Mouse (Mus musculus) adrenal gland, adult 2 months (tissue): ENCODE results near the gene Ccdc105. TPM values are rescaled to one million over a fixed set of nuclear protein-coding genes. Genes with fewer than 3 reads are reported as not detected.

Experiments
- DNase-seq: peaks from one replicate; pipeline ENCODE4 v3.0.0; 2021
- long read RNA-seq: library from polyadenylated mRNA; stranded (forward); transcript quantifications from one replicate; pipeline ENCODE4 v2.0.0, GENCODE M21; 2021
- polyA plus RNA-seq: library from polyadenylated mRNA; depleted of rRNA; stranded (reverse); fragments of >200 nt; gene quantifications from 2 replicates; pipeline ENCODE4 v1.2.3, GENCODE M21; 2012; rRNA removed
- total RNA-seq, 2 experiments: library from RNA; stranded (reverse); gene quantifications; 2 replicates each; pipeline ENCODE4 v1.2.3; 2021

Gene Ccdc105
- not detected for total RNA-seq
- polyA plus RNA-seq: 0.07 TPM in 1 of 2 replicates, not detected in the other
- long read RNA-seq: 0 reads

DNA sequence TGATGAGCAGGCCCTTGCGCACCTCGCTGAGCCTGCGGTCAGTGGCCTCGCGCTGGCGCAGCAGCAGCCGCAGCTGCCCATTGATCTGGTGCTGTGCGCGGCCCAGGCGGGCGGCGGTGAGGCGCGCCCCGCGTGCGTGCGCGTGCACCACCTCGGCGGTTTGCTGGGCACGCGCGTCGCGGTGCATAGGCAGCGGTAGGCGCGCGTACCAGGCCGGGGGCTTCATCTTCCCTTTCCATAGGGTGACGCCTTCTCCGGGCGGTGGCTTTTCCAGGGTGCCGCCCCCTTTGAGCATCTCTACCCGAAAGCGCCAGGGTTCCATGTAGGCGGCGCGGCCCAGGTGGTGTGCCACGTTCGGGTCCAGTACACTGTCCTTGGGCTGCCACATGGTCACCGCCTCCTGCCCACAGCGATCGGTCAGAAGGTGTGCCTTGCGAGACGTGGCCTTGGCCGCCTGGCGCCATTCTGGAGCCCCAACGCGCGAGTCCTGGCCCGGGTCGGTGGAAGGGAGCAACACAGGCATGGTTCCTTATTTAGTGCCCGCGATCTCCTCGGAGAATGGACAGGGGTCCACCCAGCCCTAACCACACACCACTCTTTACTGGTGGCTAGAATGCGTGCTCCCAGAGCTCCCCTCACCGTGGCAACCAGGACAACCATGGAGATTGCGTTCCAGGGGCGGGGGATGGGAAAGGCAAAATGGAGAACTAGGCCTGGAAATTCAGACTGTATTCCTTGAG is at the start of gene Ccdc105:
Gene Ccdc105 (minus strand): TSS at position 614 of the 740 bp plus-strand sequence.
- peak; percentile 71 for DNase-seq

DNA sequence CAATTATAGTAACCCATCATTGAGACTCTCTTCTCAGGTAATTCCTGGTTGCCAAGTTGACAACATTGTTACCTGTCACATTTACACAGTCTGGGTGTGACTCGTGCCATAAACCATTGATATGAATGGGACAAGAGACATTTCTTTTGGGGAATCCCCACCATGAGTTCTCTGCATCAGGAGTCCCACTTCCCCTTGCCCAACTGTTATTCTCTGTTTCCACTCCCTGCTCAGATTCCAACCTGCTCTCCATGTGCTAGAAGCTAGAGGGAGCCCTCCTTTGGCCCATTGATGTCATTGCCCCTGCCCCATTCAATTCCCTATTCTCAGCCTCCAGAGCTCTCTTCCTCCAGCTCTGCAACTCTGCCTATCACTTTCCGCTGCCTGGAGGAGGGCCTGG is 48.6 kb upstream of the Ccdc105 start:
- DNase-seq: no peak

DNA sequence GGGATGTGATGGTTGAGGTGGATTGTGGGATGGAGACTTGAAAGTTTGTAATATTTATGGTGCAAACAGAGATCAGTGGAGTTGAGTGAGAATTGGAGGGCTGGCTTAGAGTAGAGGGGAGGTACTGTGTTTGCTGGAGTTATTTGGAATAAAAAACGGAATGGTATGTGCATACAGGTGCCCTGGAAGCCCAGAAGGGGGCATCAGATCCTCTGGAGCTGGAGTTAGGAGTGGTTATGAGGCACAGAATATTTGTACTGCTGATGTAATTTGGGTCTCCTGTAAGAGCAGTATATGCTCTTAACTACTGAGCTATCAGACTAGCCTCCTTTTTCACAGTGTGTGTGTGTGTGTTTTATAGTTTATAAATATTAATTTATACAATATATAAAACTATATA is 37.7 kb upstream of the Ccdc105 start:
- DNase-seq: no peak

DNA sequence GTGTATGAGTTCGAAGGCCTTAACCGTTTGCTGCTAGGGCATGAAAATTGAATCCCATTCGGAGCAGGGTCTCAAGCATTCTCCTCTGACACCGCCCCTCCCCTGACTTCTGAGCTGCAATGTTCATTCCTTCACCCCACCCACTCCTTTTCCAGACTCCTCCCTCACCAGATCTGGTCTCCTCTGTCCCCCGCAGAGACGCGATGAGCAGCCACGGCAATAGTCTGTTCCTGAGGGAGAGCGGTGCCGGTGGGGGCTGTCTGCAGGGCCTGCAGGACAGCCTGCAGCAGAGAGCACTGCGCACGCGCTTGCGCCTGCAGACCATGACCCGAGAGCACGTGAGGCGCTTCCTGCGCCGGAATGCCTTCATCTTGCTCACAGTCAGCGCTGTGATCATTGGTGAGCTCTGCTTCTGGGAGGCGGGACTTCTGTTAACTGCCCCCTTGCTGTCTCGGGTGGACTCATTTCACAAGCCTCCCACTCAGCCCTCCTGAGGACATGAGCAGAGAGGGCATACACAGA is 34.8 kb upstream of the Ccdc105 start:
- DNase-seq: peak; percentile 86

DNA sequence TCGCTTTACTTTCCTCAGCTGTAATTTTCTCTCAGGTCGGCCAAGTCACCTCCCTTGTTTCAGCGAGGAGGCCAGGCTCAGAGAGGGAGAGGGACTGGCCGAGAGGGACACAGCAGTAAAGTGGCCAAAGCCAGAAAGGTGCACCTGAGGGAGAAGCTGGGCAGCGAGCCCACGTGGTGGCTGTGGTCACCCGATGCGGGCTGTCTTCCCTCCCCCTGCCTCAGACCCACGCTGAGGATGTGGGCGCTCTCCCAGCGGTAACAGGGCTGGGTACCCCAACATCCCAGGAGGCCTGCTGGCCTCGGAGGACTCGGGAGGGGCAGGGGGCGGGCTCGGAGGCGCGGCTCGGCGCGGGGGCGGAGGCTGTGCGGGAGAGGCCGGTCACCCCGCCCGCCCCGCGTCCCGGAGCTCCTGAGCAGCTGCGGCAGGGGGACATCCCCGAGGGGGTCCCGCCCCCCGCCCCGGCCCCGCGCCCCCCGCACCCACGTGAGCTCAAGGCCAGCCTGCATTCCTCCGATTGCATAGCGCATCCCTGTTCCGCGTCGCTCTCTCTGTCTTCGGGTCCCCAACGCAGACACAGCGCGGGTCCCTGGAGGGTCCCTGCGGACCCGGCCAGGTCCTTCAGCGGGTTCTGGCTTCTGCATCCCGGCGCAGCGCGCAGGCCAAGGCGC is 27.3 kb upstream of the Ccdc105 start, which contains the start of gene Slc1a6:
Gene Slc1a6 (plus strand): TSS at position 516 of the 671 bp plus-strand sequence.
- peak; percentile 59 for DNase-seq

DNA sequence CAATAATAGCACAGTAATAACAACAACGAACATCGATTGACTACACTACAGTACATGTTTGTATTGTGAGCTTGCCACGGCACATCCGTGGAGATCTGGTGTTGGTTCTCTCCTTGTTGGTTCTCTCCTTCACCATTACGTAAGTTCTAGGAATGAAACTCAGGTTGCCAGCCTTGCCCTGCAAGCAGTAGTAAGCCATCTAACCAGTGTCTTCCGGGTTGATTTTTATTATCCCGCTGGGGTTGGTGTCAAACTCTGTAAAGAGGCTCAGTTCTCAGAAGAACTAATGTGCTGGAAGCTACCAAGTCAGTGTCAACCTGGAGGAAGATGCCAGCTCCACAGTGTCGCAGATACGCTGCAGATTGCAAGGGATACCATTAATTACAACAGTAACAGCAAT is 26.7 kb upstream of the Ccdc105 start:
- DNase-seq: peak; percentile 1

DNA sequence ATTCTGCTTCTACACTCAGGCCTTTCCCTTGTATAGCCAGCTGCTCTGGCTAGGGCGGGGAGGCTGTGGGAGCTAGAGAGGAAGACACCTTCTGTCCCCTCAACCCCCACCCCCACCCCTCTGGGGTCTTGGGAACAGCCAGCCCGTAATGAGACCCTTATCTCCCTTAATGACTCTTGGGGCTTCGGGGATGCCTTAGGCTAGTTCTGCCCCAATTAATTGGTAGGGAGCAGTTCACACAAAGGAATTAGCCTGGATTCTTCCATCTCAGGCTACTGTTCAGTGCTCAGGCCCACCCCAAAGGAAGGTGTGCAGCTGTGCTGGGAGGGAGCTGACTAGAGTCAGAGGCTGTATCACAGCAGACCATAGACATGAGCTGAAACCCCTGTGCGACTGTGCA is 23.0 kb upstream of the Ccdc105 start:
- no peak for DNase-seq

DNA sequence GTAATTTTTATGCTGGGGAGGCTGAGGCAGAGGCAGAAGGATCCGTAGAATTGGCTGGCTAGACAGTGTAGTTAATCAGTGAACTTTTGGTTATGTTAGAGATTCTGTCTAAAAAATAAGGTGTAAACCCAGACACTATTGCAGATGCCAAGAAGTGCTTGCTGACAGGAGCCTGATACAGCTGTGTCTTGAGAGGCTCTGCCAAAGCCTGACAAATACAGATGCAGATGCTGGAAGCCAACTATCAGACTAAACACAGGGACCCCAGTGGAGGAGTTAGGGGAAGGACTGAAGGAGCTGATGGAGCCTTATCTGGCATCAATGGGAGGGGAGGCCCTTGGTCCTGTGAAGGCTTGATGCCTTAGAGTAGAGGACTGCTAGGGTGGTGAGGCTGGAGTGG is 12.7 kb upstream of the Ccdc105 start:
- DNase-seq: no peak

DNA sequence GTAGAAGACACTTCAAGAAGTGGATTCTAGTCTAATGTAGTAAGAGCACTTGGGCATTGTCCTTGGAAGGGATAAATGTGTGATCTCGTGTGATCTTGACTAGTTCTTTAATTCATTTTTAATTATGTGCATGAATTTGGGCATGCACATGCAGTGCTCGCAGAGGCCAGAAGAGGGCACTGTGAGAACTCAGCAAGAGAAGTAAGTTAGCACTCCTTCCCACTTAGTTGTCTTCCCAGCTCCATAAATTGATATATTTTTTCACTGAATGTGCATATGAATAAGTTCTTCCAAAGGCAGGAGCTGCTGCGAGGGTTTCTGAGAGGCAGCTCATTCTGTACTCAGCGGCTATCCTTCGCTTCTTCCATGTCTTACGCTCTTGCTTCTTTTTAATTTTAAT is 3.2 kb upstream of the Ccdc105 start:
- DNase-seq: peak; percentile 44

DNA sequence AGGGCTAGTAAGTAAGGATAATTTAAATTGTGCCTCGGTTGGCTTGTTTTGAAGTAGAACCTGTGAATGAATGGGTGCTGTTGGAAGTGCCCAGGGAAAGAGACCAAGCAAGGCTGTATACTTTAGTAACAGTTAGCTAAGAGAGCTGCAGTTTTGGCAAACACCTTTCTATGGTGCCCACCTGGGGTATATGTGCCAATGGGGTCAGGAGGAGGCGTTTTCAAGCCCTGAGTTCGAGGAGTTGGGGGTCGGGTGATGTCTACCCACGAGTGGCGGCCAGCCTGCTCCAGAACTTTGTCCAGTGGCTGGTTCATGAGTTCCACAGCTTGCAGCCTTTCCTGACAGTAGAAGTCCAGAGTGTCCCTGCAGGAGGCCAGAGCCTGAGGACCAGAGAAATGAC is 3.9 kb downstream of the Ccdc105 start:
- DNase-seq: no peak

DNA sequence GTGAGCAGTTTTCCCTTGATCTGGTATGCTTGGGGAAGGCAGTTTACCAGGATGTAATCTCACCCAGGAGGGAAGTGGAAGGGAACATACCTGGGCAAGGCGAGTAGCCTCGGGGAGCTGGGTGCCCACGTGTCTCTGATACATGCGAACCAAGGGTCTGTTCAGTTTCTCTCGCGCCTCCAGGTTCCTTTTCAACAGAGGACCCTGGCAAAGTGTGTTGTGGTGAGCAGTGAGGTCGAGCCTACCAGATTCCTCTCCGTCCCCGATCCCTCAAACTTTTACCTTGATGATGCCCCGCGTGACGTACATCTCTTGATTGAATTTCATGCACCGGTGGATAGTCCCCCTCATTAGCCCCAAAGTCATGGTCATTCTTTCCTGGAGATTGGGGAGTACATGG is 4.7 kb downstream of the Ccdc105 start:
- no peak for DNase-seq

DNA sequence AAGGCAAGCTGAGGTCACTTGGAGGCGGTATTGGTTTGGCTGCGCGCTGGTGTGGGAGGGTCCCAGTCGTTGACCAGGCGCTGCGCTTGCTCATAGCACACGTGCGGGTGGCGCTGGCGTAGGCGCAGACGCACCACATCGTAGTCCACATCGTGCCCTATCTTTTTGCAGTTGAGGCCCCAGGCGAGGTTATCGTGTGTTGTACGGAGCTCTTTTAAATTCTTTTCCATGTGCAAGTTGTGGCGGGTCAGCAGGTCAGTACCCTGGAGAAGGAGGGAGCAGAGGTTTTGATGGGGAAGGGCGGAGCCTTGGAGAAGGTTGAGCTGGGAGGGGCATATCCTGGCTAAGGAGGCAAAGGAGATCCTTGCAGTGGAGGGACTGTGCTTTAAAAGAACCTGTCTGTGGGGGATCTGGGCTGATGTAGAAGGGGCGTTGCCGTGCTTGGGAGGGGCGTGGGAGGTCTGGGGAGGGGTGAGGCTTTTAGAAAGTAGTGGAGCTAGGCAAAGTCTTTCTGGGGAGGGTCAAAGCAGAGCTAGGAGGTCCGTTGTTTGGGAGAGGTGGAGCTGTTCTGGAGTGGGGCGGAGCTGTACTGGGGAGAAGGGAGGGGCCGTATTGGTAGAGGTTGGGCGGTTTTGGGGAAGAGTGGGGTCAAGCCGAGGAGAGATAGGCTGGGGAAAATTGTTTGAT is 5.7 kb downstream of the Ccdc105 start:
- peak; percentile 24 for DNase-seq

DNA sequence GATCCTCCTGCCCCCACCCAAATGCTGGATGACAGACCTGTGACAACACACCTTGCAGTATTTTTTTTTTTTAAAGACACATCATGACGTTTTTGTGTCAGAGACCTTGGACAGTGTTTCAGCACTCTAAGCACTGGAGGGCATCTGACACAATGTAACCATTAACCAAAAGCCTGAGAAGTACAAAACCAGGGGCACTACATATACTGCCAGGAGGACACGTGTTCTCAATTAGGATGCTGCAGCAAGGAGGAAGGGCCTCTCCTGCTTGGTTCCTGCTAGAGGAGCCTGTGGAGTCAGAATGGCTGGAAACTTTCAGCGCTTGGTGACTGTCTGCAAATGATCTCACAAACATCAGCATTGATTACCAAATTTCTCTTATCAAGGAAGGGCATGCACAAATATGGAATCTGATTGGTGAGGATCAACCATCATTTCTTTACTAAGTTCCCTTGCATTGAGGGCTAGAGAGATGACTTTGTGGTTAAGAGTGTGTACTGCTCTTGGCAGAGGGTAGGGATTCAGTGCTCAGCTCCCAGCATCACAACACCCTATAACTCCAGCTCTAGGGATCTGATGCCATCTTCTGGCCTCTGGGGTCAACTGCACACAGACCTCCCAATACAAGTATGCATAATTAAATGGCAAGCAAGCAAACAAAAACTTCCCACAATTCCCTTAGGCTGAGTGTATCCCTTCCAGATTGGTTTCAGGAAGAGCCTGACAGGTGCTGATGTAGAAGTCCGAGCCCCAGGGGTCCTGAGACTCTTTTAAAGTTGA is 7.2 kb downstream of the Ccdc105 start:
- DNase-seq: no peak

DNA sequence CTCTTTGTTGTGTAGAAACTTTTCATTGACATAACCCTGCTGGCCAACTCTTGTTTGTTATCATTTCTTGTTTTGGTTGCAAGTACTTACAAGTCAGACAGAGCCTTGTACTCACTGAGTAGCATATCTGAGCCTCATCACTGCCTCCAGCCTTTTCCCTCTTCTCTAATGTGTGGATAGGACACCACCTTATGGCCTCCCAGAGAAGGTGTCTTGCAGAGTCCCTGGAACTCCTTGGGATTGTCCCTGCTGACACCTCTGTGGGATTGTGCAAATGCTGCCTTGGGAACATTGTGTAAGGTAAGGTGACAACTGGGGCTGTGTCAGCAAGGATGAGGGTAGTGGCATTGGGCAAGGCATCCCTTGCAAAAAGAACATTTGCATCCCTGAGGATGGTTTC is 9.1 kb downstream of the Ccdc105 start:
- DNase-seq: no peak

DNA sequence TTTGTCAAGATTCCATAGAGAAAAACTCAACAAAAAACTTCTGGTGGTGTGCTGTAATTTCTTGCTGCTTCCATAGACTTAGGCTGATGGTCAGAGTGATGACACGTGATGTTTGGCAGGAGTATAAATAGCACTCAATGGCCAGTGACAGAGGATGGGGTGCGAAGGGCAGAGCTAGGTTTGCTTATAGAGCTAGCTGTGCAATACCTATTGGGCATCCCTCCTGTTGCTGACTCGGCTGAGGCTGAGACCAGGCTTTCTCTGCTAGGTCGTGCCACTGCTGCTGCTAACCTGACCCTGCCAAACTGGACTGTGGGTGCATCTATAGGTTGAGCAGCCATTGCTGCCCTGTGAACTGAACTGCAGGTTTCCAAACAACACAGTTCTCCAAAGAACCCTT is 13.0 kb downstream of the Ccdc105 start:
- no peak for DNase-seq

DNA sequence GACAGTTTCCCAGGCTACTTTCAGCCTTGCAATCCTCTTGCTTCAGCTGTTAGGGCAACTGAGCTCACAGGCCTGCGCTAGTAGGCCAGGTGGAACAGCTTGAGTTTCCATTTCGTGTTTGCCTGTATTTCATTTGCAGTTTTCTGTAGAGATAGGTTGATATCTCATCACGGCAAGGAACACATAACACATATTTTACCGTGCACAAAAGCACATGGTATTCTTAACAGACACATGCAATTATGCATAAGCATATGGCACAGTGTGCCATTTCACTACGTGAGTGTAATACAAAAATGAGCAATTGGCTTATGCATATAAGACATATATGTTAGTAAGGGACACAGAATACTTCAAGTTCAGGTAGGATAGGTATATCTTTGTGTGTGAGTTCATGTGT is 25.0 kb downstream of the Ccdc105 start:
- no peak for DNase-seq

DNA sequence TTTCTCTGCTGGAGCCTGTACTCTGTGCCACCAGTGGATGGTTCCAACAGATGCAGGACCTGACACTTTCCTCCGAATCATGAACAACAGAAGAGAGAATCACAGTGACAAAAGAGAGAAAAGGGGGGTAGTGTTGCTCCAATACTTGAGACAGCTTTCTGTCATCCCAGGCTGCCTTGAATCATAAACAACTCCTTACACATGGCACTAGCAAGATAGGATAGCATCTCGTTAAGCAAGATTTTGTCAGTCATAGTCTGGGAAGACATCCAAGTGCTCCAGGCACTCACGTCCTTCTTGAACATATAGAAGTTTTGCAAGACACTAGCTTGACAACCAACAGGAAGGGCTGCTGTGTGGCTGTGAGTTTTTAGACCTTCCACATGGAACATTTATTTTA is 25.8 kb downstream of the Ccdc105 start:
- DNase-seq: no peak

DNA sequence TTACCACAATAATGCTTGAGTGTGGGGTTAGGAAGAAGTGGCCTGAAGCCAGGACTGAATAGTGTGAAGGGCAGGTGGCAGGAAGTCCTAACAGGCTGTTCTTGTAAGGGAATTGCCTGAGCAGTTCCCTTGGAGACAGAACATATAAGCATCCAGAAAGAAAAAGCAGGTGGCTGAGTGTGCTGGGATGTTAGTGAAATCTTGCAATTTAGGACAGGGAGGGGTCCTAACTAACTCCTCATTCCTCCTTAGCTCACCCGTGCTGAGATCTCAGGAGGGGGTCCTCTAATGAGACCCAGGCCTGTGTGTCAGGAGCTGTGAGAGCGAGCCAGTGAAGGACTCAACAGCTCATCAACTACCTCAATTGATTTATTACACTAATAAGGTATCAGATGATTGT is 29.4 kb downstream of the Ccdc105 start:
- DNase-seq: no peak

DNA sequence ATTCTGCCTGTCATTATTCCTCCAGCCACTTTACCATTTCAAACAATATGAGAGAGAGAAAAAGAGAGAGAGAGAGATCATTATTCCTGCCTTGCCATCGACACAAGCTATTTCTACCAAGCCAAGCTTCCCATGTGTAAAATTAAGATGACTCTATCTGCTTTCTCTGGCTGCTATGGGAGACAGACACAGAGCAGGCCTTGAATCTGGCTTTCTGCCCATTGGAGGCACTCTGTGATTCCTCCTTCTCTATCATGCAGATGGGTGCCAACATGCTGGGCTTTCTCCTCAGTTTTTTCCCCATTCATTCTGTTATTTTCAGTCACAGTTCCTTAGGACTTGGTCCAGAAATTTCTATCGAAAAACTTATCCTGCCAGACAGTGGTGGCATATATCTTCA is 30.2 kb downstream of the Ccdc105 start:
- DNase-seq: no peak

DNA sequence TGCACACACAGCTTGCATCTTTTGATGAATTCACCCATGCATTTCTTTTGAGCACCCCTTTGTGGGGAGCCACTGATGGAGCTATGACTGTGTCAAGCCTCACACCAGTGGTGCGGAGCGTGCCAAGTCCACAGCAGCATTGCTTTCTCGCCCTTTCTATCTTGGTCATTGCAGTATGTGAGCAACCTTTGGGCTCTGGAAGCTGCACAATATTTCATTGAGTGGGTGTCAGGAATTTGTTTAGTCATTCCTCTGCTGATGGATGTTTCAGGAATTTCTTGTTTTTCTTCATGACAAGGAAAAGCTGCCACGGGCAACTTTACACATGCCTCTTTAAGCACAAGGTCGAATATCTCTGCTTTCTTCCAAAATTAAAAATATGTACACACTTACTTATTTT is 30.8 kb downstream of the Ccdc105 start:
- DNase-seq: no peak

DNA sequence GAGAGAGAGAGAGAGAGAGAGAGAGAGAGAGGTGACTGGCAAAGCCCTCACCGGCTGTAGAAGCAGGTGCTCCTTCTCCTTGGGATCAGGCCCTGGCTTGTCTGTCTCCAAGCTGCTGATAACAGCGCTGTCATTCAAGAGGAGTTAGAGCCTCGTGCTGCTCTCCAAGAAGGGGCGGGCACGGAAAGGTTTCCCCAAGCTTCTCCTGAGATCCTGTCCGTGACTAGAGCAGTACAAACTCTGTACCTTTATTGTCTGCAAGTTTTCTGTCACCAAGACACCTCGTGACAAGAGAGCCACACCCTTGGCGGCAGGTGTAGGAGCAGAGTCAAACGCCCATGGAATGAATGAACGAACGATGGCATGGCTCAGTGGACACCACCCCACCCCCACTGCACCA is 34.8 kb downstream of the Ccdc105 start, which contains the start of gene Casp14:
Gene Casp14 (minus strand): TSS at position 239 of the 400 bp plus-strand sequence.
- no peak for DNase-seq

DNA sequence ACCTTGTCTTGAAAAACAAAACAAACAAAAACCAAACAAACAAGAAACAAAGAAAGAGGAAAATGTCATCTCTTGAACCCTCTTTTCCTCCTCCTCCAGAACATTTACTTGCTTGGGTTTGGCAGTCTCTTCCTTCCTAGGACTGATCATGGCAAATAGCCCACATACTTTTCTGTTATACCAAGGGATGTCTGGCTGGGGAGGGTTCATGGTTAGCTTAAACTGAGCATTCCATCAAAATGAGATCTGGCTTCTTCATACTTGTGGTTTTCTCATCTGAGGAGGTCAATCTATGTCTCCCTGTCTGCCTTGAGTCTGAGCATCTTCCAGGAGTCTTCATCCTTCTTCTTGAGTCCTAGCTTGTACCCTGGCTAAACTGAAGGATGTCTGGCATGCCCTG is 36.6 kb downstream of the Ccdc105 start:
- DNase-seq: no peak
